Mouse (Mus musculus): ENCODE results near the gene Prkn. TPM values are rescaled to one million over a fixed set of nuclear protein-coding genes. Genes with fewer than 3 reads are reported as not detected.
"Not testable (repeated sequence)": the region's sequence is repeated elsewhere in the genome, so short reads cannot be mapped to it uniquely, and the experiment has no call there.

Prkn gene
- total RNA-seq, 2 experiments from 2014 or later, result 16.6 to 16.8 TPM

GRCm38 (mm10) chr17:11124048-11124447 lies 283.9 kb downstream of the Prkn start:
- no peak for DNase-seq (ENCODE audit: low spot score in 2 of 2)

- DNase-seq (ENCODE audit: low spot score in 2 of 2), result no peak
Observed at GRCm38 (mm10) chr17:11127217-11127616, 287.0 kb downstream of the Prkn start.

DNA sequence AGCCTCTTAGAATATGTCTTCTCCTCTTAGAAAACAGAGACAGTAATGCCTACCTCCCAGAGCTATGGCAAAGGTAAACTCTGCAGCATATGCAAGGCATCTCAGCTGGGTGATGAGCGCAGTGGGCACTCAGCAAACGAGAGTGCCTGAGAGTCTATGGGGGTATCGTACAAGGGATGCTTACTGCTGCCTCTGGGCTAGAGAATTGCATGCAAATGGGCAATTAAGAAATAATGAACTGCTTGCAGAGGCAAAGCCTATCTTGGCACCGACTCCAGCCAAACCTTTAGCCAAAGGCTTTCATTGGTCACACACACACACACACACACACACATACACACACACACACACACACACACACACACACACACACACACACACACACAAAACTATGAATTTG lies 290.7 kb downstream of the Prkn start:
- no peak for DNase-seq (ENCODE audit: low spot score in 2 of 2)

DNA sequence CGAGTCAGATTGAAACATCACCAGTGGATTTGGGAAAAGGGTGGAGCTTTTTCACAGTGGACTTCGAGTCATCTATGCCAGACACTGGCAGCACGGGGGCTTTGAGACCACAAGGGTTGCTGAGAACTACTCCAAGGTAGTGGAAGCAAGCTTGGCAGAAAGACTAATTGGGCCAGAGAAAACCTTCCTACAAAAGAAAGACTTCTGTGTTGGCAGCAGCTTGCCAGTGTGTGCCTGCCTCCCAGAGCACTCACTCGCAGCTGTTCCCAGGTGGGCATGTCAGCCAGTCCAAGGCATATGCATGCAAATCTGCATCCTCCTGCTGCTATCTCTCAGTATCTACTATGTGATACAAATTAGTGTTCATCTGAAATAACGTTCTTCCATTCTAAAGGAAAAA lies 302.1 kb downstream of the Prkn start:
- DNase-seq (ENCODE audit: low spot score in 2 of 2), result peak; percentile 60 to 79

- DNase-seq (ENCODE audit: low spot score in 2 of 2), result peak in 1 of 2 experiments; percentile 42
Observed at GRCm38 (mm10) chr17:11156119-11156518, 315.9 kb downstream of the Prkn start.

- DNase-seq (ENCODE audit: low spot score in 2 of 2), result peak; percentile 81 to 93
Observed at GRCm38 (mm10) chr17:11157536-11157935, 317.4 kb downstream of the Prkn start.

DNA sequence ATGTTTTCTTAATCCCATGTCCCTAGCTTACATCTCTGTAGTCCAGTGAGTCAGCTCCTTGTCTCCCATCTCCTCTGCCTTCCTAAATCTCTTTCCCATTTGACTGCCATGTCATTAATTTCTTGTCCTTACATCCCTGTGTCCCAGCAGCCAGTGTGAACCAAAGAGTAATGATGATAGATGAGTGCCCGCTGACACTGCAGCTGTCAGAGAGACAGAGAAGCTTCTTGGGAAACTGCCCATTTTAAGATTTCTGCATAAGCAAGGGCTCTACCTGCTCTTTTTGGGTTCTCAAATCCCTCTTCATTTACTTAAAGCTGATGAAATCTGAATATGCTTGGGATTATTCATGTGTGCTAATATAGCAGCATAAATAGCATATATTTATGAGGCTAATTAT lies 321.3 kb downstream of the Prkn start:
- DNase-seq (ENCODE audit: low spot score in 2 of 2), result no peak

GRCm38 (mm10) chr17:11162770-11163169 lies 322.6 kb downstream of the Prkn start:
- DNase-seq (ENCODE audit: low spot score in 2 of 2), result peak in 1 of 2 experiments; percentile 69

DNA sequence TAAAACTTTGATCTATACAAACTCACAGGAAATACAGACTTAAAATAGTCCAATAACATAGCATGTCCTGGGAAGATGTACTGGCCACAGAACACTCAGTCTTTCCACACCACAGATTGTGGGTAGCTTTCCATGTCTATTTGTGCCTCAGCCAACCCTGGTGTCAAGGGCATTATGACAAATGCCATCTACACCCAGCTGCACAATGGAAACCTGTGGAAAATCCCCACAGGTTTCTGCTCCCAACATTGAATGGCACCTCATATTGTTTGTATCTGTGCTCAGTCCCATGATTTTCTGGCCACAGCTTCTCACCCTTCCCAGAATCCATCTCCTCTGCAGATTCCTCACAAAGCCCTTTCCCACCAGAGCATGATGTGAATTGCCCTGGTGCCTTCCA lies 347.2 kb downstream of the Prkn start:
- DNase-seq (ENCODE audit: low spot score in 2 of 2), result no peak

DNA sequence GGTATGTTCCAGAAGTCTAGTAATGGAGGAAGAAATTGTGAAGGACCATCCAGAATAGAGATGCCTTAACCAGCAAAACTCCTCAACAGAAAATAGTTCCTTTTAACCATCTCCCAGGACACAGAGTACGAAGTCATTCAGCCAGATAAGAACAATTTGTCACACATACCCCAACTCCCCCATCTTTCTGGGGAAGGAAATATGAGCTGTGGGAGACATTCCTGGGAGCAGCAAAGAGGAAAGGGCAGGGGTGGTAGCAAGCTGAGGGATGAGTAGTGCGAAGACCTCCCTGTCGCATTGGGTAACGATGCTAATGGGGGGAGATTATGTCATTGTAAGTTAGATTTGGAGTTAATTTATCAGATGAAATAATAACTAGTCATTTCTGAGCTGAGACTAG lies 348.3 kb downstream of the Prkn start:
- no peak for DNase-seq (ENCODE audit: low spot score in 2 of 2)

GRCm38 (mm10) chr17:11190306-11190705 lies 350.1 kb downstream of the Prkn start:
- no peak for DNase-seq (ENCODE audit: low spot score in 2 of 2)

DNA sequence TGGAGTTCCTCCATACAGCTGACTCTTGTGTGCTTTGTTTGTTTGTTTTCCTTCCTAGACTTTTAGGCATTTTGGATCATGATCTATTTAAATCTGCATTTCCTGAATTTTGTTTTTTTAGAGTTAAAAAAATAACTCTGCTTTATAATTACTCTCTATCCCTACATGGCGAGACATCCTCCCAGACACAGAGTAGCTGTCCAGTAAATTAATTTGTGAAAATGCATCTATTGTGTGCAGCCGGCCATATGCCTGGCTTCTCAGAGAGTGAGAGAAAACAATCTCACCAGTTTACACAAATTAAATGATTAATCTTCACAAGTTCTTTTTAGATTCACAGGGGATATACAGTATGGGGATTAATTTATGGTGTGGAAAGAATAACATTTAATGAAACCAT lies 357.9 kb downstream of the Prkn start:
- DNase-seq (ENCODE audit: low spot score in 2 of 2), result no peak

- not testable (repeated sequence) for DNase-seq (ENCODE audit: low spot score in 2 of 2)
Observed at GRCm38 (mm10) chr17:11209063-11209462, 368.9 kb downstream of the Prkn start.

GRCm38 (mm10) chr17:11211006-11211405 lies 370.8 kb downstream of the Prkn start:
- DNase-seq (ENCODE audit: low spot score in 2 of 2), result no peak

DNA sequence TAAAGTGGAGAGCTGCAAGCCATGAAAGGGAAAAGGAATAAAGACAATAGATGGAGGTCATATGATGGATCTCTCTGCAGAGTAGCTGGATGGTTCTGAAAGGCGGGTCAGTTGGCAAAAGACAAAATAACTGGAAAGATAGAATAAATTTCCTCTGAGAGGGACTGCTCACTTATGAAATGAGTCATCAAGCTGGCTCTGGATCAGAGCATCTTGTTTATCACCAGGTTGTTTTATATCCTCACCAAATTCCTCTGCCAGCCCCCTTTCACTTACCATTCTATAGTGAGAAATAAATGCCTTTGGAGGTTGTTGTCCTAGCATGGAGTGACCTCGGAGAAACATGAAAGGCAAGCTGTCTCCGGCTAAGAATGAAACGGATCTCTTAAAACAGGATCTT lies 371.4 kb downstream of the Prkn start:
- DNase-seq (ENCODE audit: low spot score in 2 of 2), result peak in 1 of 2 experiments; percentile 37

DNA sequence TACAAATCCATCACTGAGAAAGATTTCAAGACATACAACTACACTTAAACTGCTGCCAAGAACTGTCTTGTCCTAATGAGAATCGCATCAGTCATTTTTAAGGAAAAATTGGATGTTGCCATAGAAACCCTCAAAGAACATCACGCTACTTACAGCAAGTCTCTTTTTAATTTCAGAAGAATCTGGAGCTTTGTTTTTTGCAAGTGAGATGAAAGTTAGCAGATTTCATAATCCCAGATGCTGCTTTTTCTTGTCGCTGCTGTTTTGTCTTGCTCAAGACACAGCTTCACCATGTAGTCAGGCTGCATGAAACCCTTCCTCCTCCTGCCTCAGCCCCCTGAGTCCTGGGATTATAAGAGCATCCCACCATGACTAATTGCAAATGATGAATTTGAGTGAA lies 373.5 kb downstream of the Prkn start:
- DNase-seq (ENCODE audit: low spot score in 2 of 2), result peak in 1 of 2 experiments; percentile 67

DNA sequence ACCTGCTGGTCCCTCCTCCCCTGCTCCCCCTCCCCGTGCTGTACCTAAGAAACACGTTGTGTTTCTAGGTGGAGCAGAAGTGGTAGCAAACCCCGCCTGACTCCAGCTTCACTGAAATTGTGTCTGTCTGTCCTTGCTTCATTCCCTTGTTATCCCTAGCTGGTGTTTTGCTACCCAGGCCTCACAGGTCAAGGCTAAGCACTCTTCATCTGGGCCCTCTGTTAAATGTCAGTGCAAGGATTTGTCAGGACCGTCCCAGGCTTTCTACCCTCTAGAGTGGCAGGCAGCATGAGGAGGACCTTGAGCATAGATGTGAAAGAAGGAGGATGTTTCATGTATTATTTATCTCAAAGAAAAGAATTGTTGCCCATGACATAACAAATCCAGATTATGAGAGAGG lies 388.8 kb downstream of the Prkn start:
- no peak for DNase-seq (ENCODE audit: low spot score in 2 of 2)

DNA sequence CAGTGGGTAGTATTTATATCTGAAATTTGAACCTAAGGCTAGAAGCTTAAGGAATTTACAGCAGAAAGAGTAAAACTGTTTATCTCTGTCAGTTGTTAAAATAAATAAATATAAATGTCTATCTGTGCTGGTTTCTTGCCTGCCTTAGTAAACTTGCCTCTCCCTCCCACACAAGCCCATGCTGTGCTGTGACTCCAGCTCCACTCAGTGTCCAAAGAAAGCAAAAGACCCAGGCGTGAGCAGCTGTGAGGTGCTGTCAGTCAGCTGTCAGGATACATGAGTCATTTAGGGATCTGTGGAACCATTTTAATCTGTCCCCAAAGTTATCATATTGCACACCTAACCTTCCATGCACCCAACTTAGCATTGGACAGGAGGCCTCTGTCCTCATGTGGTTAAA lies 389.2 kb downstream of the Prkn start:
- DNase-seq (ENCODE audit: low spot score in 2 of 2), result peak in 1 of 2 experiments; percentile 29

DNA sequence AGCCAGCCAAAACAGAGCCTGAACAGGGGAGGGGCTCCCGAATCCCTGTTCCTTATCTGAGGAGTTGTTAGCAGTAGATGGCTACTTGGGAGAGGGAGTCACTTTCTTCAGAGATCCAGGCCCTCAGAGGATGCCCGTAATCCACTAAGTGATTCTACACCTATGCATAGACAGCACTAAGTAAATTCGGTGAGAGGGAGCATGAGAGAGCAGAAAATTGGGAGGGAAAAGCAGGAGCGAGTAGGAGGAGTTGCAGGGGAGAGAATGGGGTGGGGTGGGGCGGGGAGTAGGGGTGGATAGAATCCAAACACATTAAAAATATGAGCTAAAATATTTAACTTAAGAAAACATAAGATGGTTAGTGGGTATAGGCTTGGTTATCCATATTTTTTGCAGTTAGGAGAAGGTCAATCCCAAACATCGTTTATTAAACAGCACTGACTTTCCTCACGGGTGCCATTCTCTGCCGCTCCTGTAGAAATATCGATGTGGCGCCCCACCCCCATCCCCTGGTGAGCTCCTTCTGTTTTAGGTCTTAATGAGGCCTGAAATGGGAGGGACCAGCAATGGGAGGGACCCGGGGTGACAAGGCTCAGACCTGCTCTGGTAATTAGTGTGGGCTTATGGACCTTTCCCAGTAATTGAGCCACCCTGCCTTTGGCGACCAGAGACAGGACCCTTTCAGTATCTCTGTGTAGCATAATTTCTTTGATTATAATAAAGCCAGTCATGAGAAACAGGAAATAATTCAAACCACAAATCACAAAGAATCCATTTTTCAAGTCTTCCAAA lies 390.6 kb downstream of the Prkn start:
- DNase-seq (ENCODE audit: low spot score in 2 of 2), result no peak

GRCm38 (mm10) chr17:11235273-11235672 lies 395.1 kb downstream of the Prkn start:
- DNase-seq (ENCODE audit: low spot score in 2 of 2), result no peak

DNA sequence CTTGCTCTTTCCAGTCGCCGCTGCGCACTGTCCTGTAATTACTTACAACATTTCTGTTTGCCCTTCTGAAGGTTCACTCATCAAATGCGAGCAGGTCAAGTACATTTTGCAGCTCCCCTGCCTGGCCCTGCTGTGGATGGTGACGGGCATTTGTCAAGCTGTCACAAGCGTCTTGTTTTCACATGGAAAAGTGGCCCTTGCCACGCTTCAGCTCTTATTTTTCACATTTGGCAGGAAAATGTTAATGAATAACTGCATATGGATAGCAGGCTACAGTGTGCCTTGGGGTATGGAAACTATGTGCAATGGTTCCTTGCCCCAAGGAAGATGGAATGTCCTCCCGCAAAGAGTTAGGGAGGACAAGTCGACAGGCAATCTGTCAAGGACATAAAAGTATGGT lies 404.9 kb downstream of the Prkn start:
- DNase-seq (ENCODE audit: low spot score in 2 of 2), result no peak

DNA sequence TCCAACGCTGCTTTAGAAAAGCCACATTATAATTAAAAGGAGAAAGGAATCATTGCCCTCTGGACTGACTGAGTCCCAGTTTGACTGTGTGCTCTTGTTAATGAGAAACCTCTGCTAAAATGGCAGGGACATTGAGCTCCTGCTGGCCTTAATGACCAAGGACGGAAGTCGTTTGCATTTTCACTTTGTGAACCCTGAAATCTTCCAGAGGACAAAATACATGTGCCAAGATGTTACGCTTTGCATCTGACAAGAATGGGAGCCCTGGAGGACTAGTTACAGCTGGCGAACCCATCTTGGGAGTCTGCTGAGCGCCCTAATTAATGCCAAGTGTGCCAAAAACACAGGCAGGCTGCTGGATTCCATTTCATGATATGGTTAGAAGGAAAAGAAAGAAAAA lies 409.0 kb downstream of the Prkn start:
- DNase-seq (ENCODE audit: low spot score in 2 of 2), result peak in 1 of 2 experiments; percentile 41

GRCm38 (mm10) chr17:11260663-11261062 lies 420.5 kb downstream of the Prkn start:
- DNase-seq (ENCODE audit: low spot score in 2 of 2), result no peak

Data from layer of hippocampus, adult 18-20 months (tissue).